Mouse (Mus musculus) thymus, adult 2 months (tissue): ENCODE results near the gene Mpzl1.

Source experiments
- CTCF ChIP-seq: fragments of 200-500 bp; IDR thresholded peaks from 2 replicates; pipeline ENCODE4 v1.5.1; 2012; ENCODE audit warnings: mild to moderate bottlenecking, control low read depth, low read length, moderate library complexity, borderline replicate concordance; ENCODE audit not compliant: control insufficient read depth, poor library complexity, insufficient read depth; ENCODE audit errors: extremely low read depth
- POLR2A ChIP-seq: fragments of 200-500 bp; IDR thresholded peaks from 2 replicates; pipeline ENCODE4 v1.6.1; 2012; ENCODE audit warnings: mild to moderate bottlenecking, low read length, control low read depth, moderate library complexity; ENCODE audit not compliant: control insufficient read depth, poor library complexity, insufficient read depth; ENCODE audit errors: extremely low read depth

DNA sequence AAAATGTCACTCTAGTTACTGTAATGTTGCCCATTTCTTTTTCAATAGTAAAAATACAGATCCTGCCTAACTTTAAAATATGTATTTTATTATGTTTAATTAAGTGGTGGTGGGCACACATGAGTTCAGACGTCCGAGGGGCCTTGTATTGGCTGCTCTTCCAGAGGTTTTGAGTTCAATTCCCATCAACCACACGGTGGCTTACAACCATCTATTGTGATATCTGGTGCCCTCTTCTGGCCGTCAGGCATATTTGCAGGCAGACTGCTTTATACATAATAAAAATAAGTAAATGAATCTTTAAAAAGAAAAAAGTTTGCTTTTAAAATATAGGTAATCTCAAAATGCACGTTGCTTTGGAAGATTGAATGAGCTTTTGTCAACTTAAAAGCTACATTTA lies 55.0 kb downstream of the Mpzl1 start:
- TF ChIP-seq CTCF (no peak), POLR2A (no peak)
